Mouse (Mus musculus) hindbrain, postnatal 0 days (tissue): ENCODE results near the gene Sh3bp4. TPM values are rescaled to one million over a fixed set of nuclear protein-coding genes. Genes with fewer than 3 reads are reported as not detected.

Source experiments
- ATAC-seq: fragments of 200-750 bp; cut with Nextera tagmentation; 2 replicates; pipeline ENCODE4 v1.8.0; 2017; ENCODE audit warnings: mild to moderate bottlenecking, moderate TSS enrichment, moderate library complexity
- DNase-seq: peaks from one replicate; pipeline ENCODE4 v3.0.0-alpha.2; 2015; ENCODE audit warnings: low spot score
- H3K27ac ChIP-seq: fragments of 300-500 bp; sonication (generic); 2 replicates; pipeline ENCODE4 v1.5.1; 2014; ENCODE audit warnings: mild to moderate bottlenecking
- H3K27me3 ChIP-seq: fragments of 300-500 bp; sonication (generic); 2 replicates; pipeline ENCODE4 v1.6.1; 2014; ENCODE audit warnings: low read length, mixed read lengths; ENCODE audit not compliant: insufficient read depth
- H3K36me3 ChIP-seq: fragments of 300-500 bp; sonication (generic); 2 replicates; pipeline ENCODE4 v1.6.1; 2014; ENCODE audit warnings: low read length, mixed read lengths; ENCODE audit not compliant: insufficient read depth
- H3K4me1 ChIP-seq: fragments of 300-500 bp; sonication (generic); 2 replicates; pipeline ENCODE4 v1.6.1; 2014; ENCODE audit warnings: antibody characterized with exemption, low read length, mixed read lengths; ENCODE audit not compliant: insufficient read depth
- H3K4me2 ChIP-seq: fragments of 300-500 bp; sonication (generic); 2 replicates; pipeline ENCODE4 v1.6.1; 2014; ENCODE audit warnings: low read depth, mild to moderate bottlenecking, low read length, moderate library complexity, mixed read lengths
- H3K4me3 ChIP-seq: fragments of 300-500 bp; sonication (generic); 2 replicates; pipeline ENCODE4 v1.5.1; 2014; ENCODE audit warnings: low read length
- H3K9ac ChIP-seq: fragments of 300-500 bp; sonication (generic); replicated peaks from 2 replicates; pipeline ENCODE4 v1.6.1; 2014; ENCODE audit warnings: mild to moderate bottlenecking, low read length, moderate library complexity, mixed read lengths
- H3K9me3 ChIP-seq: fragments of 300-500 bp; sonication (generic); 2 replicates; pipeline ENCODE4 v1.6.1; 2016; ENCODE audit warnings: low read length, mixed read lengths
- CTCF ChIP-seq: IDR thresholded peaks from 2 replicates; pipeline ENCODE4 v1.5.1; 2016; ENCODE audit warnings: antibody characterized with exemption, control low read depth, low read depth
- WGBS: fragments of 180-500 bp; shearing (Covaris S2); extraction: QIAGEN DNeasy Blood & Tissue Kit; methylation state at CpG from one replicate; pipeline ENCODE4 v1.1.7; 2014; 5-methylcytosine and 5-hydroxymethylcytosine counted together
- polyA plus RNA-seq: library from polyadenylated mRNA; unstranded; fragments of >200 nt; fragmentation: Nextera tagmentation; extraction: Ambion mirVana; gene quantifications from 2 replicates; pipeline ENCODE4 v1.2.1, GENCODE M21; 2015
- total RNA-seq: library from RNA; depleted of rRNA; stranded (reverse); fragments of >200 nt; gene quantifications from 2 replicates; pipeline ENCODE4 v1.2.3, GENCODE M21; 2014

Sh3bp4 gene
- total and polyA plus RNA-seq, 2 experiments from 2014 or later, result 14.6 to 38.8 TPM

DNA sequence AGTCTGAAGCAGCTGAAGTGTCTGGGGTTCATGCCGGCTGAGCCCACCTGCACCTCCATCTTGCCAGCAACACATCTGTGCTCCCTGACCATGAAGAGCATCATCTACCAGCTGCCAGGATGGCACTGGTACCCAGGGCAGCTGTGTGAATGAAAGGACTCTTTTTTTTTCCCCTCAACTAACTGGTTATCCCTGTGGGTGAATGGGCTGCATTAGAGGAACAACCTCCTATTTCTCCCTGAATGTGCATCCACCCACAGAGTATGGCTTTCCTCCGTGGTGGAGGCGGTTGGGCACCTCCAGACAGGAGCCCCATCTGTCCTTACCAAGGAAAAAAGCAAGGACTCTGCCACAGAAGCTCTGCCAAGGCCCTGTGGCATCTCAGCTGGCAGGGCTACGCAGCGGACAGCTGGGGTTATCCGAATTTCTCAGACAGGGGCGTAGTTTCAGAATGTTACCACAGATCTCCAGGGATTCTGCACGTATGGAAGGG is 101.1 kb downstream of the Sh3bp4 start:
- peak; percentile 62; the same call in 1 of the 2 replicates for ATAC-seq
- peak; percentile 56 for DNase-seq
- H3K4me1 ChIP-seq, result no peaks in the 10 kb centered on the region
- WGBS, result 53% methylated on average over 8 of the region's 8 CpGs
- H3K9ac ChIP-seq, result no peak overlapping the region
- H3K27me3 ChIP-seq, result no peaks in the 10 kb centered on the region
- no peak overlapping the region for H3K4me3 ChIP-seq
- TF ChIP-seq CTCF, result no peak
- no peaks in the 10 kb centered on the region for H3K36me3 ChIP-seq
- 0 out of 2 replicates have a peak overlapping the region, but pooled peaks have one; percentile 15 for H3K27ac ChIP-seq
- no peaks in the 10 kb centered on the region for H3K9me3 ChIP-seq
- no peak overlapping the region for H3K4me2 ChIP-seq

DNA sequence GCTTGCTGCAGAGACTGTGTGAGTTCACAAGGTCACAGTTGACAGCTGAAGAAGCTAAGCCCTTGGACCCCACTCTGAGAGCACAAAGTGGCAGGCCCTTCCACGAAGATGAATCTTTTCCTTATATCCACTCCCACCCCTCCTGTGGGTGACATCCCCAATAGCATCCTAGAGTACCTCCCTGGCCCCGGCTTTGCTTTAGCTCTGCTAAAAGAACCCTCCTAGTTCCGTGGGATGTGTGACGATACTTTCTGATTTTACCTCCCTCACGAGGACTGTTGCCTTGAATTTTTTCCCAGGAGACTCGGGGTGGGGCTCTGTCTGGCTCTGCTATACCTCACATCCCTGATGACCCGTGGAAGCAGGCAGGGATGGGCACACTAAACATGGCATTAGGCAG is 104.4 kb downstream of the Sh3bp4 start:
- Histone ChIP-seq H3K36me3 (no peaks in the 10 kb centered on the region), H3K27ac (no peak overlapping the region), H3K9me3 (no peaks in the 10 kb centered on the region), H3K4me3 (no peak overlapping the region), H3K9ac (no peak overlapping the region), H3K4me2 (no peak overlapping the region), H3K4me1 (no peaks in the 10 kb centered on the region), H3K27me3 (no peaks in the 10 kb centered on the region)
- WGBS, result 78% methylated on average over 7 of the region's 7 CpGs
- TF ChIP-seq CTCF, result no peak
- DNase-seq (no peak), ATAC-seq (no peak)

DNA sequence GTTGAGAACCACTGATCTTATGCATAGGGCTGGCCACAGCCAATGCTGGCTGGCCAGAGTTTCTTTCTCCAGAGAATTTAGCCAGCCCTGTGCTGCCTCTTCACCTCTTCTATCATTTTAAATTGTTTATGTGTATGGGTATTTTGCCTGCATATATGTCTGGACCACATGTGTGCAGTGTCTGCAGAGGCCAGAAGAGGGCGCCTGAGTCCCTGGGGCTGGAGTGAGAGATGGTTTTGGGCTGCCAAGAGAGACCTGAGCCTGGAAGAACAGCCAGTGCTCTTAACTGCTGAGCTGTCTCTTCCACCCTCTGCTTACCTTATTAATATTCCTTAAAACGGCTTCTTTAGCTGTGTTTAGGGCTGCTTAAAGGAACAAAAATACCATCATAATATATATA is 105.1 kb downstream of the Sh3bp4 start:
- H3K4me2 ChIP-seq, result no peak overlapping the region
- no peaks in the 10 kb centered on the region for H3K27me3 ChIP-seq
- DNase-seq, result no peak
- no peak overlapping the region for H3K4me3 ChIP-seq
- ATAC-seq, result no peak
- no peak overlapping the region for H3K27ac ChIP-seq
- H3K9ac ChIP-seq, result no peak overlapping the region
- TF ChIP-seq CTCF, result peak; percentile 51
- no peaks in the 10 kb centered on the region for H3K36me3 ChIP-seq
- H3K4me1 ChIP-seq, result no peaks in the 10 kb centered on the region
- 63% methylated on average over 2 of the region's 2 CpGs for WGBS
- no peaks in the 10 kb centered on the region for H3K9me3 ChIP-seq

DNA sequence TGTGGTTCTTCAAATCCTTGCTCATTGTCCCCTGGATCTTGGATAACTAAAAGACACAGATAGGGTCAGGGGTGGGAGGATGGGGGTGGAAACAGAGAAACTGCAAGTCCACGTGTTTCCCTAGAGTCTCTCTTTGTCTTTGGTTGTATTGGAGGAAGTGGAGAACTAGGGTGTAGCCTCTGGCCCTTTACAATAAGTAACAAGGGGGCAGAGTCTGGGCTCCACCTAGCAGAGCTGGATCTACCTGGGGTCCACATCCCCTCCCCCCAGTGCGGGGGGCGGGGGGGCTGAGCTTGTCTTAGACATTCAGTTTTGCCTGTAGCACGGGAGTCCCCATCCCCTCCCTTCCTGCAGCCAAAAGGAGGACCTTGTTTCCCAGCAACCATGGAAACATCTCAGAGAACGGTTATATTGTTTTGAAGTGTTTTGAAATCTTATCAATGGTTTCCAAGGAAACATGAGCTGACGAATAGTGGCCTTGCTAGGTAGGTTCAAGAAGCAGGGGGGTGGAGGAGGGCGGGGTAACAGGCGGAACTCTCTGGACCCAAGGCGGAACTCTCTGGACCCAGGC is 113.1 kb downstream of the Sh3bp4 start:
- ATAC-seq (peak; percentile 79), DNase-seq (peak; percentile 62)
- H3K4me1 ChIP-seq, result peaks cover 9% of the 10 kb centered on the region
- H3K27me3 ChIP-seq, result no peaks in the 10 kb centered on the region
- TF ChIP-seq CTCF, result no peak
- H3K9ac ChIP-seq, result no peak overlapping the region; the same call in 1 of the 2 replicates
- H3K9me3 ChIP-seq, result no peaks in the 10 kb centered on the region
- no peaks in the 10 kb centered on the region for H3K36me3 ChIP-seq
- peak overlapping the region; percentile 35 for H3K4me2 ChIP-seq
- WGBS, result 6% methylated on average over 9 of the region's 9 CpGs
- H3K4me3 ChIP-seq, result no peak overlapping the region
- 0 out of 2 replicates have a peak overlapping the region, but pooled peaks have one; percentile 20 for H3K27ac ChIP-seq

DNA sequence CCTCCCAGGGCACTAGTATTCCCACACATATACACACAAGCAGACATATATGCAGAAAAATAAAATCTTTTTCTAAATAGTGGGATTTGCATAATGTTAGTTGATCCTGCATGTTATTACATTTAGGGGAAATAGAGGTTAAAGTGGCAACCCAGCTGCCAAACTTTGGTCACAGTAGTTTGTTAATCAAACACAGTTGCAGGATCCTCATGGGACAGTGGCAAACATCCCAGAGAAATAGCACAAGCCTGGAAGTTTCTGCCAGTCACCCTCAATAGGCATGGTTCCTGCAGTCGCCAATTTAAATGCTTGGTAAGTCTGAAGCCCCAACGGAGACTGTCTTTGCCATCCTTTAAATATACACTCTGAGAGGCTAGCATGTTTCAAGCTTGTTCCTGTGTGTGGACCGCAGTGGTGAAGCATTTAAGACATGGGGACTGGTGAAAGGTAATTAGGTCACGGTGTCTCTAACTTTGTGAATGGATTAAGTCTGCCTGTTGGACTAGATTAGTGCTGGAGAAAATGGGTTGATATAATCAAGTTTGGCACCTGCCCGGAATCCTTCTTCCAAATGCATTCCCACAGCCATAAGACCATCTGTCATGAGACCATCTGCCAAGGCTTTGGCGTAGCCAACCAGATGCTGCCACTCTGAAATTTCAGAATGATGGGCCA is 114.0 kb downstream of the Sh3bp4 start:
- H3K4me2 ChIP-seq, result no peak overlapping the region
- no peak for ATAC-seq
- 40% methylated on average over 6 of the region's 6 CpGs for WGBS
- peaks cover 9% of the 10 kb centered on the region for H3K4me1 ChIP-seq
- no peaks in the 10 kb centered on the region for H3K36me3 ChIP-seq
- H3K9me3 ChIP-seq, result no peaks in the 10 kb centered on the region
- DNase-seq, result peak; percentile 81
- no peak overlapping the region for H3K27ac ChIP-seq
- H3K27me3 ChIP-seq, result no peaks in the 10 kb centered on the region
- H3K4me3 ChIP-seq, result no peak overlapping the region
- TF ChIP-seq CTCF, result no peak
- H3K9ac ChIP-seq, result no peak overlapping the region

DNA sequence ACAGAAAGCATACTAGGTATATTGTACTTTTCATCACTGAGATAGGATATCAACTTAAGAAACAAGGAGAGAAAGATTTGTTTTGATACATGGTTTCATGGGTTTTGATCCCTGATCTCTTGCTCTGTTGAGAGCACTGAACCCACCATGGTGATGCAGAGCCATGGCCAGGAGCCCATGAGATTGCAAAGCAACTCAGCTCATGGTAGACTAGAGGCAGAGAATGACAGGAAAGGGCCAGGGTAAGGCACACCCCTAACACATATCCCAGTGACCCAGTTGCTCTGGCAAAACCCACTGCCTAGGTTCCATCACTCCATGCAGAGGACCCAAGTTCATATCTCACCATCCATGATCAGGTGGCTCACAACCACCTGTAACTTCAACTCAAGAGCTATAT is 114.6 kb downstream of the Sh3bp4 start:
- H3K4me2 ChIP-seq, result no peak overlapping the region
- no peak overlapping the region for H3K9ac ChIP-seq
- no peak for ATAC-seq
- no peaks in the 10 kb centered on the region for H3K36me3 ChIP-seq
- no peaks in the 10 kb centered on the region for H3K9me3 ChIP-seq
- H3K27me3 ChIP-seq, result no peaks in the 10 kb centered on the region
- peaks cover 9% of the 10 kb centered on the region for H3K4me1 ChIP-seq
- H3K4me3 ChIP-seq, result no peak overlapping the region
- no peak overlapping the region for H3K27ac ChIP-seq
- TF ChIP-seq CTCF, result no peak
- DNase-seq, result no peak

DNA sequence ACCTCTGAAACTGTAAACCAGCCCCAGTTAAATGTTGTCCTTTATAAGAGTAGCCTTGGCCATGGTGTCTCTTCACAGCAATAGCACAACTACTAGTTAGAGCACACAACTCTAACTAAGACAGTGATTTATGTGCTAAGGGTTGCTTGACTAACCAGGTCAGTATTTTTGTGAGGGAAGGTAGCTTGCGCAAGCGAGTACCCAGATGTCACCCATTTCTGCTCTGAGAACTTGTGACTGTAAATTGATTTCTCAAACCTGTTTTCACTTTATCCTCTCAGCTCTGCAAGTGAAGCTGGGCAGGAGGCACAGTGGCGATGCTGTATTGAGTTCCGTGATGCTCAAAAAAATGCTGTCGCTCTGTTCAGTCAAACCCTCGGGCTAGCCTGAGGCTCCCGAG is 117.2 kb downstream of the Sh3bp4 start:
- 89% methylated on average over 7 of the region's 7 CpGs for WGBS

More for the DNA sequence above, 117.2 kb downstream of the Sh3bp4 start:
- Histone ChIP-seq H3K9ac (no peak overlapping the region), H3K36me3 (no peaks in the 10 kb centered on the region), H3K27me3 (no peaks in the 10 kb centered on the region), H3K4me1 (peaks cover 13% of the 10 kb centered on the region), H3K27ac (no peak overlapping the region), H3K4me3 (no peak overlapping the region), H3K4me2 (no peak overlapping the region), H3K9me3 (no peaks in the 10 kb centered on the region)
- DNase-seq, result no peak
- no peak for TF ChIP-seq CTCF
- no peak for ATAC-seq
